Mouse (Mus musculus) testis, adult 2 months (tissue): ENCODE results near the gene Gna13.

Experiments
- CTCF ChIP-seq: fragments of 200-500 bp; IDR thresholded peaks from 2 replicates; pipeline ENCODE4 v1.5.1; 2012; ENCODE audit warnings: low read depth, mild to moderate bottlenecking, inconsistent platforms, low read length, moderate library complexity; ENCODE audit not compliant: control insufficient read depth, insufficient read depth, insufficient replicate concordance
- POLR2A ChIP-seq: fragments of 200-500 bp; IDR thresholded peaks from 2 replicates; pipeline ENCODE4 v1.6.1; 2012; ENCODE audit warnings: low read depth, mild to moderate bottlenecking, inconsistent platforms, low read length, moderate library complexity; ENCODE audit not compliant: control insufficient read depth

GRCm38 (mm10) chr11:109343558-109343957, 19.1 kb upstream of the Gna13 start:
- TF ChIP-seq POLR2A (no peak), CTCF (no peak)
